Mouse (Mus musculus) thymus, adult 18-20 months (tissue): ENCODE measurements at regions not wholly inside any gene's neighbourhood (a gene's known extent, or its start where the extent isn't known, plus 50 kb on each side); places are given as distances from the start of the nearest gene placed in this dataset.

ENCODE experiments used
- DNase-seq, 2 experiments: peaks; one replicate each; pipeline ENCODE4 v3.0.0; 2022; ENCODE audit warnings: mixed read lengths in 2 of 2

DNA sequence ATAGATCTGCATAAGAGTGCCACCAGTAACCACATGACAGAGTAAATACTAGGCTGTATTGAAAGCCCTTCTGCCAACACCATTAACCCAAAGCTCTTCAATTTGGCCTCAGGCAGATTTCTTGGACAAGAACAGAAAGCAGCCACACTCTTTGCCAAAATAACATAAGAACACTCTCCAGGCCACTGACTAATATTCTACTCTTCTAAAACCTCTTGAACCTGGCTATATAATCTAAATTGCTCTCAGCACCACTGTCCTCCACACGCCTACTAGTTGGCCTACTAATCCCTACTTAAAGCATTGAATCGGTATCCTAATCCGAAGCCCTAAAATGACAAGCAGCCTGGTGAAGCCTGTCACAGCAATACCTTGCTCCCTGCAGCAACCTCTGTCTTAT is 467.5 kb downstream of the 1700129C05Rik start:
- no peak for DNase-seq

DNA sequence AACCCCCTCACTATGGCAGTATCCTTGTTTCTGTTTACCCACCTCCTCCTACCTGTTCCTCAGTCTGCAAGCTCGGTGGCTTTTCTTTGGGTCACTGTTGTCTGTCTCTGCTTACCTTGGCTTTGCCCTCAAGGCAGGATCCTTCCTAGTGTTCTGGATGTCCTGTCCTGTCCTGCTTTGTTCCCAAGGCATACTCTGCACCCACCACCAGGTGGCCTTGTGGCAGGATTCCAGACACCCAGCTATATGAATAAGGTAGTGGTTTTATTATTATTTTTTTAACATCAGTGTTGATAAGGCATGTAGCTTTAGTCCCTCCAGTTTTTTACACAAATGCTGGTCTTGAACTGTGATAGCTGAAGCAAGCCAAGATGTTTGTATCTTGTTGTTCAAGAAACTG is 478.7 kb downstream of the 1700129C05Rik start:
- no peak for DNase-seq

DNA sequence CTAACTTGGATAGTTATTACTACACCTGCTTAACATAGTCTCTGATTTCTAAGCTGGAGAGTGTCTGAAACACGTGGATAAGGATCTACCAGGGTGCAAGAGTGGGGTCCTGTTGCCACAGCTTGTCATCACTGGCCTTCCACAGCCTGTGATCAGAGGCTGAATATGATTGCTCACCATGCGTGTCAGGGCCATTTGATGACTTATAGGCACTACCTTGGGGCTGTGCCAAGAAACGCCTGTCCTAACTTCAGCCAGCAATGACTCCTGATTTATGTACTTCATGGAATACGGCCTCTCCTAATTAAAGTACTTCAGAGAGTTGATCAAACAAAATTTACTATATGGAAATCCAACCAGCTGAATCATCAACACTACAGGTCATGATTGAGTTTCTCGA is 480.1 kb downstream of the 1700129C05Rik start:
- DNase-seq, result no peak

DNA sequence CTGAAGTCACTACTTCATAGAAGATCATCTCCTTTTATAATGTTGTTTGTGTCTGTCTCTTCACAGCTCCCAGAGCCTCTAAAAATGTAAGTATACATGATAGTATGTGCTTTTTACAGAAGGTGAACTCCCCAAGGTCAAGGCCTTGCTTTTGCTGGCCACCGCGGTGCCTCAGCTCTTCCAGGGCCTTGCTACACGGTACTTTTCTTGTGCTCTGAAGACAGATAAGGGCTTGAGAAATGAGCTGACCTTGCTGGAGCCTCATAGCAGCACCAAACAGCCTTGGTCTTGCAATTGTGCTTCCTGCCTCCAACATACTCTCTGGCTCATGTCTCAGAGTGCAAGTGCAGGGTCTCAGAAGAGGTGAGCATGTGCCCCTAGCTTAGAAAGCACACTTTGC is 481.3 kb downstream of the 1700129C05Rik start:
- DNase-seq, result no peak

DNA sequence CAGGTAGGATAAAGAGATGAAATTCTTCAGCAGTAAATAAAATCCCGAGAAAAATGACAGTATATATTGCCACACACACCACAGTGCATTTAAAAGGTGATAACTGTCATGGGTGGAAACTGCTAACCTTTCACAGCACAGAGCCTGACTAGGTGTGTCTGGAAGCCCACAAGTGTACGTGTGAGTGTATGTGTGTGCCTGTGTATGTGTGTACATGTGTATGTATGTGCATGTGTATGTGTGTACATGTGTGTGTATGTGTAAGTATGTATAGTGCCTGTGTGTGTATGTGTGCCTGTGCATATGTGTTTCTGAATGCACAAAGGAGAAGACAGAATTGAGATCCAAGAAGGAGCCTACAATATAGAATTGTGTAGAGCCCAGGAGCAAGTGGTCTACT is 485.4 kb downstream of the 1700129C05Rik start:
- no peak for DNase-seq

DNA sequence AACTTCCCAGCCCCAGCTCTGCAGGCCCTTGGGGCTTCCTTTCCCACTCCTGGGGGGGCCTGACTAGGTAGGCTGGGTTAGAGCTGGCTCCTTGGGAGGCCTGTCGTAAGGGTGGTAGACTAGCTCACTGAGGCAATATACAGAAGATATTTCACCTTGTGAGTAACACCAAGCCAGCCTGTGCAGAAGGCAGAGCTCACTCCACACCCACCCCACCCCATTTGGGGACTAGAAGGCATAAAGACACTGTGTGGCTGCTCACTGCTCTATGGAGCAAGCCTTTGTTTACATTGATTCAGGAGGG is 485.8 kb downstream of the 1700129C05Rik start:
- no peak for DNase-seq

DNA sequence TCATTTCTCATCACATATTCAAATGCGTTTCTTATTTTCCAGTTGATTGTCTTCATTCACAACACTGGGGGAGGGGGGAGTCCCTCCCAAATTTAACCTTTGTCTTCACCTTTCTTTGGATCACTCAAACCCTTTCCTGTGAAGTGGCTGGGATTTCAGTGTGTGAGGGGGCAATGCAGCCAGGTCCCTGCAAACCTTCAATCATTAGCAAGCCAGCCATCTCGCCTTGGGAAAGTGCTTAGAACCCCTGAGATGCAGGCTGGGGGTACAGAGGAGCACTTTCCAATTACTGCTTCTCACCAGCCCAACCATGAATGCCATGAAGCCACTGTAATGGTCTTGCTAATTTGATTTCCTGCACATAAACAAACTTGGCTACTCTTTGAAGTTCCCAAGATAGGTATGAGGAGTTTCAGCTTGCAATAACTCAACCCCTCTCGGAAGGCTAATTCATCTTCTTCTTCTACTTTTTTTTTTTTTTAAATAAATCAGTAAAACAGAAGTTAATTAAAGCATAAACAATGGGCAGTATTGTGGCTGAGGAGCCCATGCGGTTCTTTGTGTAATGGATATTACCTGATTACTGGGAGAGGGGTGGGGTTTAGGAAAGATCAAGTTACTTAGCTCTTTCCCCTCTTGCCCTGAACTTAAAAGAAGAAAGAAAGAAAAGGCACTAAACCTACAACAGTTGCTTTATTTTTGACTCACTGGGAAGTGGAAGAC is 486.3 kb downstream of the 1700129C05Rik start:
- no peak for DNase-seq

DNA sequence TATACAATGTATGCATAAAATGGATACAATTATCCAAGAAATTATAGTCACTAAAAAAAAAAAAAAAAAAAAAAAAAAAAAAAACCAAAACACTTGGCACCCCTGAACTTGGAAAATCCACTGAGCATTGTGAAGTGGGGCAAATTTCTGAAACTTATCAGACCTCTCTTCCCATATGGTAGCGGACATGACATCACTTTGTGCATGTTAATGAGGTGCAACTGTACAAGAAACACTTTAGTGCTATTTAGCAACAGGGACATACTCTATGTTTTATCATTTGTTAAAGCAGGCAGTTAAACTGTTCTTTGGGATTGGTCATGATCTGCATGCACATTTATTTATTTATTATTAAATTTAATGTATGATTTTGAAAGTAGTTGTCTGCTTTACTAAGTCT is 489.7 kb downstream of the 1700129C05Rik start:
- DNase-seq, result no peak

DNA sequence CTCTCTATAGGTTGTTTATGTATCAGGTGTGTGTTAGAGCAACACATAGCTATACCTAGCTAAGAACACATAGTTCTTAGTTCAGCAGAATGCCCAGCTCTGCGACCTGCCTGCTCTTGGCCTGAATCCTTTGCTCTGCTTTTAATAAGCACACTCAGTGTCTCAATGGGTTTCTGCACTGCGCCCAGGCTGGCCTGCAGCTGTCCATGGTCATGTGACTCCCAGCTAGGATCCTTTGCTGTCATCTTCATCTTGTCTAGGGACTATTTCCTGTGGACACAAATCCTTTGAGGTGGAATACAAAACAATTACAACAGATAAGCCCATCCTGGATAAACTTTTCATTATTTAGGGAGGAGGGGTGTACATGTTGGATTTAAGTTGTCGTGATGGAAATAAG is 490.7 kb downstream of the 1700129C05Rik start:
- no peak for DNase-seq

DNA sequence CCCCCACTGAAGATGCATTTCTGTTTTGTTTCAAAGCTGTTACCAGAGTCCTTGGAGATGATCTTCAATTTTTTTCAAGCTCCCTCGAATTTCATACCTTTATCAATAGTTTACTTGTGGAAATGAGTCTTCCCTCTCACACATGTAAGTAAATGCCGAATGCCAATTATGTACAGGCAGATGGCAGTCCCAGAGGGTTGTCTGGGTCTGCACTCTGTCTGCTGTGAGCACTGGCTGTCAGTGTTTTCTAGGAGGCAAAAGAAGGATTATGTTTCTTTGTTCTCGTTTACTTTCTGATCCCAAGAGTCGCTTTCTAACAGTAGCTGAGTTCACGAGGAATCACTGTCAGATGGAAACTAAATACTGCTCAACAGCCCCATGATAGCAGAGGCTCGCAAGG is 491.5 kb downstream of the 1700129C05Rik start:
- no peak for DNase-seq

DNA sequence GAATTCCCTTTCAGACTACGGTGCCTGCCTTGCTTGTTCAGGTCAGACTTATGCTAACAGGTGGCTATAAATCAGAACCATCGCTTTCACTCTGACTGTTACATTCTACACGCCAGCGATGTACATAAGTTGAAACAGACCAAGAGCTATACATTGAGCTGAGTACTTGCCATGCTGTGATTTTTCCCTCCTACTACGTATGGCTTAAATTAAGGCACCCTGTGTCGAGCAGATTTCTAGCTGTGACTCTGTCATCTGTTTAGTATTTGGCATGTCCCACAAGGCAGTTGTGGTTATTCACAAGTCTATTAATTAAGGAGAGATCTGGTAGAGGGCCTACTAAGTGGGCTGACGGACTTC is 504.4 kb downstream of the 1700129C05Rik start:
- no peak for DNase-seq

DNA sequence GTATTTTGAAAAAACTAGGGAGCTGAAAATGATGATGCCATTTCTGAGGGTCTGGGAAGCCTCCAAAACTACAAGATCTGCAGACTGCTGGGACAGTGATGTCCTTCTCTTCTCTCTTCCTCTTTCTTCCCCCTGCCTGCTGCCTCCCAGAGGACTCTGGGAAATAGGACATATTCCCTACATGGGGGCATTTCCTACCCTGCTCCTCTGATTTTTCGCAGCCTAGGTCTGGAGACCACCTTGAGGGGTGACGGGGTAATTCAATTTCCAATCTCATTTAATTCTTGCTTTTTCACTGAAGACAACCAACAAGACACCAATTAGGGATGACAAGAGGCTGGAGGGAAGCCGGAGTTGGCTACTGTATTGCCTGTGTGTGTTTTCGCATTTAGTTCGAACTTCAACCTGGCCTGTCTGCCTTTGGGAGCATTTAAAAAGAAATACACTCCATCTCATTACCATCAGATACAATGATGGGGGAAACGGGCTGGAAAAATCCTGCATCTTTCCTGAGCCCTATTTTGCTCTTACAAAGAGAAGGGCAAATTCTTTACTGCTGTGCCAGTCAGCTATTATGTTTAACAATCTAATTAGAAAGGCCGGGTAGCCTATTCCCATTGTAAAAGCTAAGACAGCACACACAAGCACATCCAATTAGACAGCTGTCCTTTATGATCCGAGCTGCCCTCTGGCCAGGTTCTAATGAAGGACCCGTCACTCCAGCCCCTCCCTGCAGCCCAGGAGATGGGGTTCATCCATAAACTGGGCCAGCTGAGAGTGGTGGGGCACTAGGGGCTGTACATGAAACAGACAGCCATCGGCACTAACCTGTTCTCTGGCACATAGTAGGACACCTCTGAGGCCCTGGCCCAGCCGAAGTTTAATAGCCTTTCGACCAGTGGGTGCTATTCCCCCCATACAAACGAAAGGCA is 505.0 kb downstream of the 1700129C05Rik start:
- no peak for DNase-seq

DNA sequence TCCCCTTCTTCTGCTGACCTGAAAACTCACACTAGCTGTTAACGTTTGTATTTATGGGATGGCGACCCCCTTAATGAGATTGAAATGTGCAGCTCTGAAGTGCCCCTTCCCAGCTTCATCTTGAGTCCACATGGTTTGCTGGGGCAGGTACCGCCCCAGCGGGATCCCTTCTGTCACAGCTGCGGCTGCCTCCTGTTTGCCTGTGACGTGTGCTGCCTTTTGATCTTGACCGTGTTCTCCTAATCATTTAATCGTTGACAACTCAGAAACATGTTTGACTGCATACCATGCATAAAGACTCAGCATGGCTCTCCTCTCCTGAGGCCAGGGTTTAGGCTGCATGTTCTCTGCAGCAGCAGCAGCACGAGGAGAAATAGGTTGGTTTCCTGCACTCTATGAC is 511.5 kb downstream of the 1700129C05Rik start:
- no peak for DNase-seq

DNA sequence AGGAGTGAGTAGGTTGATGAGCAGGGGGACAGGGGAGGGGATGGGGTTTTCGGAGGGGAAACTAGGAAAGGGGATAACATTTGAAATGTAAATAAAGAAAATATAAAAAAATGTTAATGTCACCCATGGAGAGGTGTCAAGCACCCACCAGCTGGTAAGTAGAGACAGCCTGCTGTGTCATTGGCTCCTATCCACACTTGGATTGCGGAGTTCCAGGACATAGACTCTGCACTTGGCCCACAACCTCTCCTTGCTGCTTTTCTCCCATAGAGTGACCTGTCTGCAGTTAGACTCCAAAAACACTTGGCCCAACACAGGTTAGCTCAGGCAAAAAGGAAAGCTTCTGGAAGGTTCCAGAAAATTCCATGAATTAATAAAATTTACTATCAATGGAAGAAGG is 514.4 kb downstream of the 1700129C05Rik start:
- DNase-seq, result no peak

DNA sequence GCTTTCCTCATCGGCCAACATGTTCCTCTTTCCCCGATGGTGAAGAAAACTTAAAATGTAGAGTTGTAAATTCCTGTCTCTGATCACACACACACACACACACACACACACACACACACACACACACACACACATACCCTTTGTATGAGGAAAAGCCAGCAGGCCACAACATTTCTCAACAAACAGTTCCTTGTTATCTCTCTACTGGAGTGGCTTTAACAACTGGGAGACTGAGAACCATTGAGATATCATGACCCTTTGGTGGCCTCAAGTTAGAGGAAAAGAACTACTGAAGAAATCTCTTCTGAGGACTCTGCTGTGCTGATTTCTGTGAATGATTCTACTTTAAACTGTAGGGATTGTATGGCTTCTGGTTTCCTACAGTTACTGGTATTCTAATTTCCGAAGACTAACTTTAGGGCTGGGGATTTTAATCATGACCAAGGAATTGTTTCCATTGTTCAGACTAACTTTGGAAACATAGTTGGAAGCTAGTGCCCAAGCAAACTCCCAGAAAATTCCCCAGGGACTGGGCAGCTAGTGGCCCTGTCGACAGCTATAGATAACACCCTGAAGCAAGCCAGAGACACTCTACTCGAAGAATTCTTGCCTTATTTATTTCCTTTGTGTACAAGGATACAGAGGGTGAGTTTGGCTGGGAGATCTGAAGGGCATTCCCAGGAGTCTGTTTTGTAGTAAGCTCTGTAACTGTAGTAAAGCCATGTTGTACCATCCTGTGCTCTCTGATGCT is 516.0 kb downstream of the 1700129C05Rik start:
- DNase-seq, result no peak

DNA sequence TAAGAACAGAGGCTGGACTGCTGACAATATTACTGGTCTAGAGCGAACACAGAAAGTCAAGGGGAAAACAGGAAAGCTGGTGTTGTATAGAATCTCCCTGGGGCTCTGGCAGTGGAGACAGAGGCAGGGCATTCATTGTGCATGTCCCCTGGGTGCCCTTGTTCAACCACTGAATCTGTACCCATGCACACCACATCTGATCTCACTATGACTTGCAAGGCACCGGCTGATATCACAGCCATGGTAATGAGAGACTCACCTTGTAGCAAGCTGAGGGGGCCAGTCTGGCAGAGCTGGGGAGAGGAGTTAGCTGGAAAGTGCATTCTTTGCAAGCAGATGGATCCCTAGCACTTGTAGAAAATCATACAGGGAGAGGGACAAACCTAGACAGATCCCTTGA is 522.5 kb downstream of the 1700129C05Rik start:
- no peak for DNase-seq

DNA sequence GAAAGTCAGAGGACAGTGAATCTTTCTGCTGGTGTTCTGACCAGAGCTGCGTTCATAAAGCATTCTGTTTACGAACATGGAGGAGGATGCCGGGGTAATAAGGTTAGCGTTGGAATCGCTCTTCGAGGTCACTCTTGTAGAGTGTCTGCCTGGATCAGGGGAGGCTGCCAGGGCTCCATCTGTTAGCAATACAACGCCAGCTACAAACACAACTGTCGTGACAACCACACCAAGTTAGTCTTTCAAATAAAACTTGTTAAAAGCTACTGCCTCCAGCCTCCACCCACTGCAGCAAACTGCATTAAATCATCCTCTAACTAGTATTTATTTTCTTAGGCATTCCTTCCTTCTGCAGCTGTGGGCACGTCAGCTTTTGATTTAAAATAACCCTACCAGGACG is 525.0 kb downstream of the 1700129C05Rik start:
- DNase-seq, result no peak

DNA sequence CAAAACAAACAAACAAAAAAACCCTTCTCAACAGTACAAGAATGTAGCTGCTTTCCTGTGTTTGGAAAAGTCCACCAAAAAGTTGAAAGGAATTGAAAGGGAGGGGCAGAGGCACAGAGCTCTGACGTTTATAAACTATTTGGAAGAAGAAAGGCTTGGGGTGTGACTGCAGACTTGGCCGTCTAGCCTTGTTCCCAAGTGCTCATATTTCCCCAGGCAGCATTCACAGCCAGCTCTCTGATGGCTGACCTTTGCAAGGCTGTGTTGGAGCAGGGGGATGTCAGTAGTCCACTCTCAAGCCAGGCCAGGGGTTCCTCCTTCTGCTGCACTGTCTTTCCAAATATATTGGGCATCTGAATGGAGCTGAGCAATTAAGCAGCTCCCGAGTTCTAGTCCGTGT is 534.5 kb downstream of the 1700129C05Rik start:
- DNase-seq, result no peak

DNA sequence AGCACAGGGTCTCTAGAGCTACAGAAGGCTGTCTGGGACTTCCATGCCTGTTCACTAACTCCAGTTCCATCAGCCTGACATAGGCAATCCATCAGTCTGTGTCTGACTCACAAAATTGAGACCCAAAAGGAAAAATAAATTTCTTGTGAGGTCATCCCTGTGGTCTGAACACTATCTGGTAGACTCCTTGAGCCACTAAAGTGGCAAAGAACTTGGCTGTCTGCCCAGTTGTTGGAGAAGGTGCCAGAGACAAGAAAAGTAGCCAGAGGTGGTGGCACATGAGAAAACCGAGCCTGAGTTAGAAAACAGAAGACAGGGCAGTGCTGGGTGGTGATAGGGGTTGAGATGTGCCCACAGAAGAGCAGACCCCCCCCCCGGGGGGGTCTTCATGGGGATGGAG is 535.0 kb downstream of the 1700129C05Rik start:
- no peak for DNase-seq

DNA sequence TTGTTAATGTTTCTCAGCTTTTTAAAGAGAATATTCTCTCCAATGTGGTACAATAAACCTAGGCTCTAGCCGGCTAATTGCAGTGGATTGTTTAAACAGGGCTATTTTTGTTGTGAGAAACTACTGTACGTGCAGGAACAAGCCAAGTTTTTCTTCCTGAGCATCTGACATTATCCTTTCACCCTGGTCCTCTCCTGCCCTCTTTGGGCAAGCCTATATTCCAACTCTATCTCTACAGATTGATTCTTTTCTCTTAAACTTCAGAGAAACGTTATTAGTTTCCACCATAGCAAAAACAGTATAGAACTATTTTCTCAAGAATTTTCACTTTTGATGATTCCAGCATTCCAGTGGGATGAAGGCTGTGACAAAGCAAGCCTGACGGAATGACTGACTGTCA is 535.2 kb downstream of the Fgf9 start:
- DNase-seq, result no peak

DNA sequence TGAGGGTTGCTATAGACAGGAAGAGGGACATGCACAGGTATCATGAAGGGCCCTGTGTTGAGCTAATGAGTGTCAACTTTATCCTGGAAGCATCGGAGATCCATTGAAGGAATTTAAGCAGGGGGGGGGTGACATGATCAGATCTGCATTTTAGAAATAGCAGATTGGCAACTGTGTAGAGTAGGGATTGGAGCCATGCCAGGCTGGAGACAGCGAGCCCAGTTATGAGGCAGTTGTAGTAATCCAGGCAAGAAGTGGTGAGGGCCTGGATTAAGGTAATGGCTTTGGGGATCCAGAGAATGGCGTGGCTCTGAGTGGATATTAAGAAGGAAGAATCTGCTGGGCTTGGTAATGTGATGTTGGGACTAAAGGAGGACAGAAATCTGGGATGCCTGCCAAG is 528.5 kb downstream of the Fgf9 start:
- DNase-seq, result no peak

DNA sequence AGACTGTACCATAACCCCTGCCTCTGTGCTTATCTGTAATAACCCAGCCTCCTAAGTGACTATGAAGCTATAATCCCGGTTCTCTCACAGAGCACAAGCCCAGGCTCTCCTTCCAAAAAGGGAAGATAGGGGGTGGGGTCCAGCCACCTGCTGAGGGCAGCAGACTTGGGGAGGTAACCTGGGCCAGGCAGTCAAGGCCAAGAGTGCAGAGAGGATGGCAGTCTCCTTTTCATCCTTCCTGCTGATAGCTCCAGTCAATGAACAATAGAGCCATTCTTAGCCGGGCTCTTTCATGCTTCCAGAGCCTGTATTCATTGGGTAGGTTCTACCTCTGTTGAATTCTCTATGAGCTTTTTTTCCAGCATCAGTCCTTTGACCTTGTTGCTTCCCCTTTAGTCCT is 527.5 kb downstream of the Fgf9 start:
- DNase-seq, result no peak

DNA sequence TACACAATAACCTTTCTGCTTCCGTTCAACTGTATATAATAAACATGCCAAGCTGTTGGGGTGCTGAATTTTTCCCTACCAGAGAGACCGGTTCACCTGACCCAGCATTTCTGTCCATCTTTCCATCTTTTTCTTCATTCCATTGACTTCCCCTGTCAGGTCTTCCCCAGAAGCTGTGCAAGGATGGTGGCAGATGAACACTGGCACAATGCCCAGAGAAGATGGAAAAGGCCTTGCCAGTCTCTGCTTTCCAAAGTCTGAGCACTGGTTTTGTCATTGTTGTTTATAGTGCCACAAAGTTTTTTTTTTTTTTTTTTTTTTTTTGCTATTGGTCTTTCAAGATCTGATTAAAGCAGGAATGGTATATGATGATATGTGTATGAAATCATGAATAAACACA is 526.6 kb downstream of the Fgf9 start:
- DNase-seq, result no peak

DNA sequence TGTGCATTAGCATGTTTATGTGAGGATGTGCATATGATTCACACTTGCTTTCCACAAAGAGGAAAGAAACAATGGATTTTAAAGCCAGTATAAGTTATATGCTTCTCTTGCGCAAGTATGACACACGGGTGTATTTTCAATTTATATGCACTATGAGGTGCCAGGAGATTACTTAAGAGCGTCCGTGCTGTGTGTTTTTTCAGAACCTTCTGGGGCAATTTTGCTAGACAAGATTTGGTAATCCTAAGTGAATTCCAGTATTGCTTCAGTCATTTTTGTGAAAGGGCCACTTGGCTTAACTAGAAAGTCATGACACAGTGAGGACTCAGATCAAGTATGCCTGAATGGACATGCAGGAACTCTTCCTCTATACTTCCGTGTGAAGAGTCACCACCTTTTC is 511.5 kb downstream of the Fgf9 start:
- no peak for DNase-seq
